Mouse (Mus musculus) frontal cortex, postnatal 25 days (tissue): ENCODE results near the gene Rab8b.
"Not testable (repeated sequence)": the region's sequence is repeated elsewhere in the genome, so short reads cannot be mapped to it uniquely, and the experiment has no call there.

Experiments used
- DNase-seq, 2 experiments: peaks; one replicate each; pipeline ENCODE4 v3.0.0; 2022; ENCODE audit warnings: low spot score in 2 of 2

Rab8b gene

DNA sequence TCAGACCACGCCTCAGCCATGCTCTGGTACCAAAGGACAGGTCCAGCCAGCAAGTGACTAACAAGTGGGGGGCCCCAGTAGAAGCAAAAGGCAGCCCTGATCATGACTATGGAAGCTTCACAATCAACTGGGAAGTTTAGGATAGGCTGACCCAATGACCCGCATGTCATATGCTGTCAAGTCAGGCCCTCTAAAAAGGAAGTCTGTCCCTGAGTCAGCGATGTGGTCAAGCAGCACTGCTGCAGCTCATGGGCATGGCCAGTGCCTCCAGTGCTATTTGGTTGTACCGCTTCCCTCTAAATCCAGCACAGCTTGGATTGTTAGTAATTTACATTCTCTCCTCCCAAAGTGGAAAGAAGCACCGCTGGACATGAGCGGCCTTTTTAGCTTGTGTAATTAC, 32.7 kb downstream of the Rab8b start:
- DNase-seq: no peak

DNA sequence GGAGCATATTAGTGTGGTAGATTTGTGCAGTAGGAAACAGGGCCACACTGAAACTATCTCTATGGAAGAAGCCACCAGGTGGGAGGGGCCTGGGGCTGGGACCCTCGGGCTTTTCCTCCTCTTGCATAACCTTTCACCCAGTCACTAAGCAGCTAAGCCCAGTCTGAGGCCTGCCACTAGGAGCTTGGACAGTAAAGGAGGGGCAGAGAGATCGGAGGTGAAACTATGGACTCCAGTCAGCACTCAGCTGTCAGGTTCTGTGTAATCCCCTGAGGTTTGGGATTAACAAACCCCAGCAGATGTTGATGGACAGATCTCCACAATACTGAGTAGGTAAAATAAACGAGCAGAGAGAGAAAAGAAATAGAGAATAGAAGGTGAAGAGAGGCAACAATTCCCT, 33.1 kb downstream of the Rab8b start:
- DNase-seq: no peak

DNA sequence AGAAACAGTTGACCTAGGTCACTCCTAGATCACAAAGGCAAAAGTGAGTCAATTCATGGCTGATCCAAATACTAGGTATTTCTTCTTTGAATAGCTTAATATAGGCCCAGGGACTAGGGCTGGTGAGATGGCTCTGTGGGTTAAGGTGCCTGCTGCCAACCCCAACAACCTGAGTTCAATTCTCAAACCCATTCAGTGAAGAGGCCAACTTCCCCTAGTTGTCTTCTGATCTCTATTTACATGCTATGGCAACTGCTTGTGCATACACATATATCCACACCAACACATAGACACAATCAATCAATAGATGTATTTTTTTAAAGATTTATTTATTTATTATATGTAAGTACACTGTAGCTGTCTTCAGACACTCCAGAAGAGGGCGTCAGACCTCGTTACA, 34.9 kb downstream of the Rab8b start:
- no peak for DNase-seq

DNA sequence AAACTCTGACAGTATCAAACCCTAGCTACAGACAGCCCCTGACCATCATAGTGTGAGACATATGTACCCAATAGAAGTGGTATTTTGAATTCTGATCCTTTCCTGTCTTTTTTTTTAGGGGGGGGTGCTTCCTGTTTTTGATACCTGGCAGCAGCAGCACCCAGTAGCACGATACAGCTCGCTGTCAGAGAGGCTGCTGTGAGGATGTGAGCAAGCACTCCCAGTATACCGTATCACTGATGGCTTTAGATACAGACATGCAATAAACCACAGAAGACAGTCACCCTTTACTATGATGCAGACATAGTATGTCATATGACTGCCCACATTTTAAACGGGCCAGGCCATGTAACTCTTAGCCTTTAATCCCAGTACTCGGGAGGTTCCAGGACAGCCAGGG, 36.0 kb downstream of the Rab8b start:
- DNase-seq: no peak

DNA sequence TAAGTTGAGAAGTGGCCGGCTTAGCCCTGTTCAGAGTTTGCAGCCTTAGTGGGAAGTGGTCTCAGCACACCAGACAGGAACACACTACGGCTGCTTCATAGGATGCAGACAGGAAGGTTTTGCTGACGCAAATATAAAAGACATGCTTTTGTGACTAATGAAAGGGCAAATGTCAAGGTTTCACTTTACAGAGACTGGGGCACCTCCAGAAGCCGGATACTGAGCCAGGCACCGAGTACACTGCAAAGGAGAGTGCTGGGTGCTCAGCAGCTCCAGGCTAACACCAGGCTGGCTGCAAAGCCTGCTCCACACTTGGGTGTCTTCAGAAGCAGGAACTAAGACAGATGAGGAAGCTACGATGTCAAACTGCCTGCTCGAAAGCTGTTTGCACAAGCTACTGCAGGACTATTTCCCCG, 37.1 kb downstream of the Rab8b start:
- DNase-seq: no peak

DNA sequence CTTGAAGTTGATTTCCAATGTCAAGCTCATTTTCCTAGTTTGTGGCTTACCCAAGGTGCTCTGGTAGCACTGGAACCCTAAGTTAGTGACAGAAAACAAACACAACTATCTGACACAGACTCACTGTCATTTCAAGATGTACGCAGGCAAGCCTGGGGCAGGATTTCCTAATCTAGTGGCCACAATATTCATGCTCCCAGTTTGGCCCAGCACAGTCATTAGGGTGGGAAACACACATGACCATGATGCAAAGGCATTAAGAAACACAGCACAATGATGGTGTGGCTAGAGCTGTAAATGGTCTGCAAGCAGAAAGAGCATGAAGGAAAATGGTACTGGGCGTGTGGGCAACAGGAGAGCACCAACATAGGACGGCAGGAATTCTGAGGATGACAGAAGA, 37.6 kb downstream of the Rab8b start:
- DNase-seq: no peak

DNA sequence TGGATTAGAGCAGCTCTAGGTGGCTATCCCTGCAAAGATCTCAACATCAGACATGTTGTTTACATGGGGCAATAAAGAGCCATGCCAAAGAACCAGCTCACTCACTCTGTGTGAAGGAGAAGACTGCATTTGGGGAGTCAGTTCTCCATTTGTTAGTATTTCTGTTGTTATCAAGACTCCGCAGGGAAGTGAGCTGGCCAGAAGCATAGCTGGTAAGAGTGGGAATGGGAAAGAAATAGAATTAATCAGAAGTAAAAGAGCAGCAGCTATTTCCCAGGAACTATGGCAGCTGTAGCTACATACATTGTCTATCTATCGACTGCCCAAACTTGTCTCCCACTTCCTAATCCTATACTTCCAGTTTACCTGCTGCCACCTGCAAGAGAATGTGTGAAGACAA, 38.7 kb downstream of the Rab8b start:
- DNase-seq: no peak

DNA sequence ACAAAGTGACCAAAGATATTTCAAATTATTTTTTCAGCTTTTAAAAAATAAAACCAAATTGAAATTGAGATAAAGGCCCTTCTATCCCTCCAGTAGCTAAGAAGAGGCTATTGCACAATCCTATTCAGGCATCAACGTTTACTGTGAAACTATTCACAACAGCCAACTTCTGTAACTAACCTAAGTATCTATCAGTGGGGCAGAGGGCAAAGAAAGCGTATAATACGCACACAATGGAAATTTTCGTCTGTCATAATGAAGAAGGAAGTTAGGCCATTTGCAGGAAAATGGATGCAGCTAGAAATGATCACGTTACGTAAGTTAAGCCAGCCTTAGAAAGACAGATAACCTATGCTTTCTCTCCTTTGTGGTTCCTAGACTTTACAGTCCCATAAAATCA, 40.0 kb downstream of the Rab8b start:
- DNase-seq: no peak

DNA sequence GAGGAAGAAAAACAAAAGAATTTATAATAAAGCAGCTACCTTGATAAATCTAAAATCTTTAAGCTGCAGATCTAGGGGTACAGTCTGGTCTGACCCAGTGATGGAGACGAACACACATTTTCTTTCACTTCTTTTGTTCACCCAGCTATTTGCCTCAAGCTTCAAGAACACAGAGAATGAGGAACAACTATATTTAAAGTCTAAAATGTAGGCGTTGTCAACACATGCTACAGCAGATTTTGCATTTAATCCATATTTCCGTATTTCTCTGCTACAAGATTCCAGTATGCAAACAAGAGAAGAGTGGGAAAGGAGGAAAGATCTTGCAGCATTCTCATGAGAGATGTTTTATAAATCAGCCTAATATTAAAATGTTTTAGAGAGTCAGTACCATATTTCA, 40.6 kb downstream of the Rab8b start:
- DNase-seq: no peak

DNA sequence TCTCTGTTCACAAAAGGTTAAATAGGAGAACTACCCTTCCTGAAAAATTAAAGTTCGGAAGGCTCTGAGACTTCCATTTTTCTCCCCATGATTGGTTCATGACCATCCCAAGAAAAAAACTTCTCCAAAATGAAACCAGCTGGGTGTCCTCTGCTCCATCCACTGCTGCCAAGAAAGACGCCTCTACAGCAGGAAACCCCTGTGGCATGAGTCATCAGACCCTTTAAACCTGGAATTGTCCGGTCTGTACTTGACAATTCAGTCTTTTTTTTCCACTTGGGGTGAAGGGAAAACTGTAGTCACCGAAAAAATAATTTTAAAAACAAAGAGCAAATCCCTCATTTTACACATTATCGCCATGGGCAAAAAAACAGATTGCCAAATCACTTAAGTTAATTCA, 42.9 kb downstream of the Rab8b start:
- no peak for DNase-seq

DNA sequence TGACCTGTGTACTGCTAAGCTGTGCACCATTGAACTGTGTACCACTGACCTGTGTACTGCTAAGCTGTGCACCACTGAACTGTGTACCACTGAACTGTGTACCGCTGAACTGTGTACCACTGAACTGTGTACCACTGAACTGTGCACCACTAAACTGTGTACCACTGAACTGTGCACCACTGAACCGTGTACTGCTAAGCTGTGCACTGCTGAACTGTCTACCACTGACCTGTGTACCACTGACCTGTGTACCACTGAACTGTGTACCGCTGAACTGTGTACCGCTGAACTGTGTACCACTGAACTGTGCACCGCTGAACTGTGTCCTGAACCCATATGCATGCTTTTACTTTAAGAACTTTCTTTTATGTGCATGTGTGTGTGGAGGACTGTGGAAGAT, 45.2 kb downstream of the Rab8b start:
- DNase-seq: no peak

DNA sequence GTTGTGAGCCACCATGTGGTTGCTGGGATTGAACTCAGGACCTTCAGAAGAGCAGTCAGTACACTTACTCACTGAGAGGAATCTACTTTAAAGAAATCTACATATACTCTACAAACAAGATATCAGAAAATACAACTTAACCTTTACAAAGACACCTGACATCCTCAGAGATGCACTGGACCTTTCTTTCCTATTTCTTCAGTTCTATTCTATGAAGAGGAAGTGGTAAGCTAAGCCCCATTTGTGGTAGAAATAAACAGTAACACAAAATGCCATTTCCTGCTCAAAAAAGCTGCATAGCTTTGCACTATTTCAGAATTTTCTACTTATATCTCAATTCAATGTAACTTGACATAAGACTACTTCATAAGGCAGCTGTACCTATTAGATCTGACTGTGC, 46.0 kb downstream of the Rab8b start:
- no peak for DNase-seq

DNA sequence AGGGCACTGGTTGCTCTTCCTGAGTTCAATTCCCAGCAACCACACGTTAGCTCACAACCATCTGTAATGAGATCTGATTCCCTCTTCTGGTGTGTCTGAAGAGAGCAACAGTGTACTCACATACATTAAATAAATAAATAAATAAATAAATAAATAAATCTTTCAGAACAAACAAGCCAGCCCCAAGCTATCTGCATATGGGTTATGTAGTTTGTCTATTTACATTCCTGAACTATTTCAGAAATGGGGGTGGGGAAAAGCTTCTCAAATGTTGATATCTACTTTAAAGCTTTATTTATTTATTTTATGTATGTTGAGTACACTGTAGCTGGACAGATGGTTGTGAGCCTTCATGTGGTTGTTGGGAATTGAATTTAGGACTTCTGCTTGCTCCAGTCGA, 46.5 kb downstream of the Rab8b start:
- not testable (repeated sequence) for DNase-seq

DNA sequence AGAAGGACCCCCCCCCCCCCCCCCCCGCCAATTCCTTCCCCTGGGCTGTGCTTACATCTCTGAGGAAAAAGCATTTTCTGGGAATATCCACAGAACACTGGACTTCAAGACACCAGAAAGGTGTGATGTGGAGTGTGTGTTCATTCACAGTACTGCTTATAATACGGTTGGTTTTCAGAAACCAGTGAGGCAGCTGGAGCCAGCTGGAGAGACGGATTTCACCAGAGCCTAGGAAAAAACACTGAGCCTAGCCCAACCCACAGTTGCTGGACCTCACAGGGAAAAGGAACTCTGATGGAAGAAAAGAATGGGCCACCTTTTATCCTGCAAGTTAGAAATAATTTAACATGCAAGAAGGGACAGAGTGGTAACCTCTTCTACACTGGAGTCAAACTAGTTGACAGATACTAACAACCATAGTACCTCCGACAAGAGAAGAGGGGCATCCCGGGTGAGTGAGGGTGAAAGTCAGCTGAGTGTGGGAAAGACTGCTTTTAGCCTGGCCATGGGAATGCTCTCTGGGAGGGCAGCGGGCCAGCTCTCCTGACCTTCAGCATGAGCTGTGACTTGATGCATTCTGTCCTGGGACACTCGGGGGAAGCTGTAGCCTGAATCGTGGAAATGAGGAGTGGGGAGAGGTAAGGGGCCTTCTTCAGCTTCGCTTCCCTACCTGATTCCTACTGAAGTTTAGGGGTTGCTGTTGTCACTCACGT, 47.3 kb downstream of the Rab8b start:
- no peak for DNase-seq

DNA sequence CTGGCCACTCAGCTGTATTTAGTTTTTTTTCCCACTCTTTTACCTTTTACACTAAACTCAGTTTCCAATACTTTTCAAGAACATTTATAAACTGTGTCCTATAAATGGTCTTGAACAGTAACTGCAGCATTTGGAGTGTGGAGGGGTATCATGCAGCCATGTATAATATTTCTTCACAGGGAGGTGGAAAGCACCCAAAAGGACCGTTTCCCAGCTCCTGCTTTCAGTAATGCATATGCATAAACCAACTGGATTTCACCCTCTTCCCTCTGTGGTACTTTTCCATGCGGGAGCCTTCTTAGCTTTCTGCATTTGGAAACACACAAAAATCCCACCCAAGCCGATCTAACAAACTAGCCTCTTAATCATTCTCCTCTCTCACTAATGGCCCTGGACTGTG, 54.8 kb downstream of the Rab8b start:
- no peak for DNase-seq

DNA sequence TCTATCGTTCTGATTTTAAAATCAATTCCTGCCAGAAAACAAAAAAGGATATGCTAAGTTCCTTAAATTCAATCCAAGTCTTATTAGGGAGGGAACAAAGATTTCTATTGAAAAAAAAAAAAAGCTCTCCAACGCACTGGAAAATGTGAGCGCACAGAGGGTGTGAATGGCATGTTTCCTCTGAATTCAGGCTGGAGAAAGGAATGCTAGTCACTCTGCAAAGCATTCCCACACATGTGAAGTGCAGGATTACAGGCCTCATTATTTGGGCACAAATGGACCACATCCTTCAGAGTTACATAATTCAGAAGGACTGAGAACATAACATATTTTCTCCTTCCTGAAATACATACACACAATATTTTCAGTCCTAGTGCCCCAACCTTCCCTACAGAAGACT, 56.0 kb downstream of the Rab8b start:
- DNase-seq: no peak

DNA sequence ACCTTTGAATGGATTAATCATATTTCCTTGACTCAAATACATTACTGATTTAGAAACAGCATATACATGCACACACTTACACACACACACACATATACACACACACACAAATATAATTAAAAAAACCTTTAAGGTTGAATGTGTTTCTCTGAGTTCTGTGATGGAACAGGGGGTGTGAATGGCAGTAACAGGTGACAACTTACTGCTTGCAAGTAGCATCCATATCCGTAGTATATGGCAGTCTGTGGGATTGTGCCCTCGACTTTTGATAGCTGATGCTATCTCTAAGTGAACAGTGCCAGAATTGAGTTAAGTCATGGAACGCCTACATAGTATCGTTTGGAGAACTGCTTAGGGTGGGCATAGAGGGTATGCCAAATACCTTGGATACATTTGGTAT, 57.3 kb downstream of the Rab8b start:
- DNase-seq: no peak

DNA sequence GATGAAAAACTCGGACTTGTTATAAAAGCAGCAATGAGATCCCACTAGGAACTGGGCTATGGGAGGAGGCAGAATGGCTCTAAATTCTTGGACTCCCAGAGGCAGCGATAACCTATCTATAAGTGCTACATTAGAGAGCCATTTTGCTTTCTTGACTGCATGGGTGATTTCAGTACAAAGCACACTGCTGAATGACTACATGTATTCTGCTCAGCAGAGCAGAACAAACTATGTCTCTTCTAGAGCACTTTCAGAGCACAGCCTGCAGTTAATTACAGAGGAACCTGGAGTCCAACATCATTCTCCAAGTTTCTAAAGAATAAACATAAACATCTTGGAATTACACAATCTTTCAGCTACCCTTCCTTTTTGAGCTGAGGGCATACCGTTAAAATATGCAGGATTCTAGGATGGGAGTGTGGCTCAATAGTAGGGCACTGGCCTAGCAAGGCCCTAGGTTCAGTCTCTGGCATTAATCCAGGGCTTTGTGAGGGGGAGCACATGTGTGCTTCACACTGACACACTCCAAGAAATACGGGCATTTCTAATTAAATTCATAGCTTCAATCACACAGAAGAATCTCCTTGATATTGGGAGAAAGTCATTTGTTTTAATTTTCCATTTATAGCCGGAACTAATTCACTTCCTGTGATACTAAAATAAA, 58.3 kb downstream of the Rab8b start:
- DNase-seq: no peak

DNA sequence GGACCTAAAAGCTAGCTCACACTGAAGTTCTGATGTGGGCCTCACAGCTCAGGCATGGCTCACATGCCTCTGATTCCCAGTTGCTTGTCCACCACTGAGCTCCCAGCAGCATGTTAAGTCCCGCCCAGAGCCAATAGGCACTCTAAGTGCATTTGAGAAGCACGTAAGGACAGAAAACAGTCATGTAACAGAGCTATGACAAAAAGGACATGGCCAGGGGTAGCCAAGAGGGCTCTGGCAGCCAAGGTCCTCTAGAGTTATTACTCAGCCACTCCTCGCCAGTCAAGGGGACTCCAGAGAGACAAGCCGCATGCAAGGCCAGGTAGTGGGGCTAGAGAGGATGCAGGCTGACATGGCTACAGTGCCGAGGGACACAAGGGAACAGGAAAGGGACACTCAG, 60.0 kb downstream of the Rab8b start:
- no peak for DNase-seq

DNA sequence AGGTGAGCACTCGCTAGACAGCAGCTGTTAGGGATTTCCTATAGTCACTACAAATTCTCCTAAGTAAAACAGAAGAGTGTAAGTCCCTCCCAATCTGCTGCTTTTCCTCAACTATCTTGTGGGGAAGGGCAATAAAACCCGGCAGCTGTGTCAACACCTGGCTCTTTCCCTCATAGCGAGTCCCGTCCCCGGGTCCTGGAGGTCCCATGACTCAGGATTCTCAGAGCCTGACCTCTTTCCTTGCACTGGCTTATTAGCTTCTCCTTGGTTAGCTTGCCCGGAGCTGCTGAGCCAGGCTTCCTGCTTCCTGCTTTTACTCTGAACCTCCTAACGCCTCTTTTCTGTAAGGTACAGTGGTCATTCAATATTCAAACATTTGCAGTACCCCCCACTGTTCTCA, 63.6 kb downstream of the Rab8b start:
- DNase-seq: no peak

DNA sequence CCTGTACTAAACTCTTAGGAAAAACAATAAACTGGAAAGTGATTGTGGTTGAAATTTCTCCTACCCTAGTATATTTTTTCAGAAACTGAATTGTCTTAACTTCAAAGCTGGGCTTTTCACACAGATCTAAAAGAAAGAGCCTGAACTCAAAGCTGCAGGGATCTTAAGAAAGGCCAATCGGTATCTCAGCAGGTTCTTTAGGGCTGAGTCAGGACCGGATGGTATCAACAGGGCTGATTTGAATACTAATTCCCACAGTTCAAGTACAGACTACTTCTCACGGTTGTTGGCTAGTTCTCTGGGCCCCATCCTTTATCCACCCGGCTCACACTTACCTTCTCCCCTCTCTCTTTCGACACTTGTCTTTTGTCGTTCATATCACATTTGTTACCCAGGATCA, 66.9 kb downstream of the Rab8b start:
- no peak for DNase-seq

DNA sequence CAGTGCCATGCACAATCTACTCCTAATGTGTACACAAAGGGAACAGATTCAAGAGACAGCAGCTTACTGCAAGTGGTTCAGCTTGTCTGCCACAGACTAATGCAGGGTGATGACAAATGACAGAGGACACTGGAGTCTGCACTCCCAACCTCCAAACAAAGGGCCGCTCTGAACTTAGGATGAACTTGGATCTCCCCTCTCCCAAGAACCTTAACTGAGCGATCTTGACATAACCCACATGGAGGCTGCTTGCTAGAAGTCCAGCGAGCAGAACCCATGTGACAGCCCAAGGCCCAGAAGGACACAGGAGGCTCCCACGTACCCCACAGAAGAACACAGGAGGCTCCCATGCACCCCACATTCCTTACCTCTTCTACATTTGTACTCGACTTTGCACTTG, 68.5 kb downstream of the Rab8b start:
- no peak for DNase-seq

DNA sequence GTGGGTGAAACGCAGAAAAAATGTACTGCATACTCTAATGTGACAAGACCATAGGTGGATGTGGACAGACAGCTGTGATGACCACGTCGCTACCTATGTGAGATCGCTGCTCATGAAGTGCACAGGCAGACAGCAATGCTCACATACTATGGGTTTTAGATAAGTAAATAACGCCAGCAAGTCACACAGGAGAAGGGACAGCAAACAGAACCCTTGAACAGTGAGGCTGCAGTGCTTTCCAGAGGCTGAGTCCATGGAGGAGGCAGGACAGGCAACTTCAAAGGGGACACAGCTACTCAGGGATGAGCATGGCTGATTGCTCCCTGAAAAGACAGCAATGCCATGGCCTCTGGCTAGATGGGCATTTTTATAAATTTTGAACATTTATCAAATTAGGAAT, 72.7 kb downstream of the Rab8b start:
- DNase-seq: no peak

DNA sequence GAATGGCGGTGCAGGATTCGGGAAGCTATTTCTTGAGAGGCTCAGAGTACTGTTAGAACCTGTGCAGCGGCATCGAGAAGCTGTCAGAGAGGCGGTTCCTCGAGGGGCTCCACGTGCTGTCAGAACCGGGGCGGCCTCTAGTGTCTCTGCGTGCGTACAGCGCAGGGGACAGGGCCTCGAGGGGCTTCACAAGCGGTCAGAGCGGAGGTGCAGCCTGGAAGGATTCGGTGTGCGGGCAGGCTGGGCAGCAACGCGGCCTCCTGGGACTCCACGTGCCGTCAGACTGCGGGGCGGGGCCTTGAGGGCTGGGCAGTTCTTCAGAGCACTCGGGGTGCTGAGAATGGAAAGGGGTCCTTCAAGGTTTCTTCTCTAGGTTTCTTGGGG, 84.4 kb downstream of the Rab8b start:
- no peak for DNase-seq
